Mouse (Mus musculus) CD4-positive, CD25-positive, alpha-beta regulatory T cell, adult 4 months (primary cell): ENCODE results near the gene Morn5. TPM values are rescaled to one million over a fixed set of nuclear protein-coding genes. Genes with fewer than 3 reads are reported as not detected.

Experiments used
- ATAC-seq: one replicate; pipeline ENCODE4 v1.8.0; 2017
- polyA plus RNA-seq, 2 experiments: library from polyadenylated mRNA; unstranded; fragments of 100-300 nt; shearing (Covaris generic); gene quantifications; one replicate each; pipeline ENCODE4 v1.2.1; 2017

Gene Morn5
- polyA plus RNA-seq, 2 experiments from 2014 or later = not detected

- ATAC-seq = no peak
Observed at GRCm38 (mm10) chr2:36071660-36072305, 22.5 kb downstream of the Morn5 start.

GRCm38 (mm10) chr2:36073781-36074180 is 24.5 kb downstream of the Morn5 start:
- ATAC-seq = no peak

- ATAC-seq = no peak
Observed at GRCm38 (mm10) chr2:36075210-36075609, 26.0 kb downstream of the Morn5 start.

- ATAC-seq = no peak
Observed at GRCm38 (mm10) chr2:36077160-36077761, 28.0 kb downstream of the Morn5 start.

GRCm38 (mm10) chr2:36081446-36081845 is 32.2 kb downstream of the Morn5 start:
- no peak for ATAC-seq

- ATAC-seq = no peak
Observed at GRCm38 (mm10) chr2:36082802-36083580, 33.7 kb downstream of the Morn5 start.

GRCm38 (mm10) chr2:36085041-36085440 is 35.8 kb downstream of the Morn5 start:
- ATAC-seq = no peak

- no peak for ATAC-seq
Observed at GRCm38 (mm10) chr2:36089190-36089589, 39.9 kb downstream of the Morn5 start.

GRCm38 (mm10) chr2:36090853-36091741 is 41.8 kb downstream of the Morn5 start:
- peak; percentile 34 for ATAC-seq

- ATAC-seq = no peak
Observed at GRCm38 (mm10) chr2:36092748-36093147, 43.5 kb downstream of the Morn5 start.

GRCm38 (mm10) chr2:36093301-36093700 is 44.0 kb downstream of the Morn5 start:
- no peak for ATAC-seq

- ATAC-seq = no peak
Observed at GRCm38 (mm10) chr2:36093914-36094475, 44.7 kb downstream of the Morn5 start.

- no peak for ATAC-seq
Observed at GRCm38 (mm10) chr2:36097129-36097815, 48.0 kb downstream of the Morn5 start.

- ATAC-seq = no peak
Observed at GRCm38 (mm10) chr2:36098021-36098420, 48.8 kb downstream of the Morn5 start.

- no peak for ATAC-seq
Observed at GRCm38 (mm10) chr2:36099739-36100138, 50.5 kb downstream of the Morn5 start.

GRCm38 (mm10) chr2:36101866-36102558 is 52.8 kb downstream of the Morn5 start:
- no peak for ATAC-seq

- ATAC-seq = peak; percentile 34
Observed at GRCm38 (mm10) chr2:36102559-36102946, 53.3 kb downstream of the Morn5 start.

- no peak for ATAC-seq
Observed at GRCm38 (mm10) chr2:36103069-36103554, 53.9 kb downstream of the Morn5 start.

- ATAC-seq = peak; percentile 10
Observed at GRCm38 (mm10) chr2:36103555-36104367, 54.5 kb downstream of the Morn5 start.

- ATAC-seq = no peak
Observed at GRCm38 (mm10) chr2:36104436-36104955, 55.2 kb downstream of the Morn5 start.
